Mouse (Mus musculus) left cerebral cortex, adult 9 months (tissue): ENCODE data around the gene Kcnn1.
"Not testable (repeated sequence)": the region's sequence is repeated elsewhere in the genome, so short reads cannot be mapped to it uniquely, and the experiment has no call there.

Source experiments
- DNase-seq, 2 experiments: peaks; one replicate each; pipeline ENCODE4 v3.0.0; 2022; ENCODE audit warnings: low spot score in 2 of 2

Gene Kcnn1

GRCm38 (mm10) chr8:70843214-70843773, 19.8 kb downstream of the Kcnn1 start:
- DNase-seq, result no peak

GRCm38 (mm10) chr8:70842484-70842883, 20.6 kb downstream of the Kcnn1 start:
- DNase-seq, result no peak

- peak in 1 of 2 experiments; percentile 92 for DNase-seq
Observed at GRCm38 (mm10) chr8:70841147-70842072, 21.6 kb downstream of the Kcnn1 start.

- DNase-seq, result no peak
Observed at GRCm38 (mm10) chr8:70840590-70840989, 22.5 kb downstream of the Kcnn1 start.

GRCm38 (mm10) chr8:70839408-70840351, 23.4 kb downstream of the Kcnn1 start, which contains the start of gene Arrdc2:
Gene Arrdc2 (minus strand): TSS chr8:70839720.
- DNase-seq, result peak; percentile 99 to 100

GRCm38 (mm10) chr8:70838654-70839407, 24.2 kb downstream of the Kcnn1 start:
- DNase-seq, result peak in 1 of 2 experiments; percentile 47

GRCm38 (mm10) chr8:70836666-70837065, 26.4 kb downstream of the Kcnn1 start:
- DNase-seq, result no peak

GRCm38 (mm10) chr8:70834071-70834470, 29.0 kb downstream of the Kcnn1 start:
- no peak for DNase-seq

- DNase-seq, result peak in 1 of 2 experiments; percentile 57
Observed at GRCm38 (mm10) chr8:70833520-70833919, 29.5 kb downstream of the Kcnn1 start.

- no peak for DNase-seq
Observed at GRCm38 (mm10) chr8:70833018-70833482, 30.0 kb downstream of the Kcnn1 start.

GRCm38 (mm10) chr8:70832371-70832770, 30.7 kb downstream of the Kcnn1 start:
- no peak for DNase-seq

GRCm38 (mm10) chr8:70831517-70831916, 31.5 kb downstream of the Kcnn1 start:
- DNase-seq, result no peak

- DNase-seq, result no peak
Observed at GRCm38 (mm10) chr8:70827796-70828195, 35.3 kb downstream of the Kcnn1 start.

GRCm38 (mm10) chr8:70827010-70827409, 36.0 kb downstream of the Kcnn1 start:
- no peak for DNase-seq

- no peak for DNase-seq
Observed at GRCm38 (mm10) chr8:70825816-70826215, 37.2 kb downstream of the Kcnn1 start.

GRCm38 (mm10) chr8:70823802-70824201, 39.3 kb downstream of the Kcnn1 start:
- DNase-seq, result no peak

- DNase-seq, result not testable (repeated sequence)
Observed at GRCm38 (mm10) chr8:70822594-70822993, 40.5 kb downstream of the Kcnn1 start.

- no peak for DNase-seq
Observed at GRCm38 (mm10) chr8:70821992-70822391, 41.1 kb downstream of the Kcnn1 start.

- DNase-seq, result no peak
Observed at GRCm38 (mm10) chr8:70821399-70821962, 41.6 kb downstream of the Kcnn1 start.

- no peak for DNase-seq
Observed at GRCm38 (mm10) chr8:70820101-70820935, 42.7 kb downstream of the Kcnn1 start.
